Mouse (Mus musculus) kidney, postnatal 36 days (tissue): ENCODE data around the gene Rbm33.
A peak's percentile ranks its signal among the peaks of the same experiment; 100 is the strongest.

Experiments used
- DNase-seq, 2 experiments: peaks; one replicate each; pipeline ENCODE4 v3.0.0; 2021 to 2022; ENCODE audit warnings: mixed read lengths in 2 of 2

Rbm33 gene

DNA sequence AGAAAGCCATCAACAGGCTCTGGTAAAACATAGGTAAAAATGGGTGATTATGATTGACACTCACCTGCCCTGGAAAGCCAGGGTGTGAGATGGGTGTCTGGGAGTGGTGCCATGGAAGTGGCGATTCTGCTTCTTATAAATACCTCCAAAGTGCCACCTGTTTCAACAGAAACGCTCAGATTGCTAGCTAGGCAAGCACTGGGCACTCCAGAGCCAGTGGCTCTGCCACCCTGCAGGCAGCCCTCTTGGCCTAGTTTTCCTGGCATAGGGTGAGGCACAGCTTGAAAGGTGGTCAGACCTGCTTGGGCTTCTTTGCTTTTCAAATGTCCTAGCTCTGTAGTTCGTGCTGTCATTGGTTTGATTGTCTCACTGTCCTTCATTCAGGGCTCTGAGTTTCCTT is 97.2 kb downstream of the Rbm33 start:
- DNase-seq = no peak

GRCm38 (mm10) chr5:28416029-28416428 is 99.1 kb downstream of the Rbm33 start:
- no peak for DNase-seq

DNA sequence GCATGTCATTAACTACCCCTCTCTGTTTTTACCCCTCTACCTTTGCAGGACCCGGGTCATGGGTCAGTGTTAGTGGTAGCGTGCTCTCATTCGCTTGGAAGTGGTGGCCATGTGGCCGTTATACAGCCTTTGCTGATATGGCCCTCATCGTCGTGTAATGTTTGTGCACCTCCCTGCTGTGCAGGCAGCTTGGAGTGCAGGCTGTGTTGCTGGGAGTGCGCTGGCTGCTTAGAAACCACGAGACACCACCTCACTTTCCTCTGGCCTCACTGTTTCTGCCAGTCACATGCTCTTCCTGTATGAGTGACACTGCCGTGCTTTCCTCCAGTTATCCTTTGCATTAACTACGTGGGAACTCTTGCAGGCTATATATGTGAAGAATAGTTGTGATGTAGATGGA is 101.8 kb downstream of the Rbm33 start:
- DNase-seq = no peak

GRCm38 (mm10) chr5:28419640-28420265 is 102.8 kb downstream of the Rbm33 start:
- peak in 1 of 2 experiments; percentile 28 for DNase-seq

DNA sequence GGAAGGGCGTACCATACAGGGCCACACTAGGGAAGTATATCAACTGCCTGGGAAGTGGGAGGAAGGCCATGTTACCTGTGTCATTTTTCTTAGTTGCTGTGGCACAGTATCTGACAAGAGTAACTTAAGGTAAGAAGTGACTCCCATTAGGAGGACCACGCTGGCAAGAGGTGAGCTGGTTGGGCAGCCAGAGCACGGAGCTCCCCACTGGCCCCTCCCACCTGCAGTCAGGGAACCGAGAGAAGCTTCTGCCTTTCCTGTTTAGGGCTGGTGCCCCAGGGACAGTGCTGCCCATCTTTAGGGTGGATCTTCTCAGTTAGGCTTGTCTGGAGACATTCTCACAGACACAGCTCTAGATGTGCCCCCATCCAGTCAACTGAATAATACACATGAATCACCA is 106.9 kb downstream of the Rbm33 start:
- DNase-seq = no peak

GRCm38 (mm10) chr5:28425926-28426325 is 109.0 kb downstream of the Rbm33 start:
- DNase-seq = no peak

GRCm38 (mm10) chr5:28450126-28450890 is 133.4 kb downstream of the Rbm33 start:
- no peak for DNase-seq

- DNase-seq = peak; percentile 64 to 88
These were observed 134.2 kb downstream of the Rbm33 start for GRCm38 (mm10) chr5:28451053-28451638.

GRCm38 (mm10) chr5:28453086-28453485 is 136.2 kb downstream of the Rbm33 start:
- no peak for DNase-seq

DNA sequence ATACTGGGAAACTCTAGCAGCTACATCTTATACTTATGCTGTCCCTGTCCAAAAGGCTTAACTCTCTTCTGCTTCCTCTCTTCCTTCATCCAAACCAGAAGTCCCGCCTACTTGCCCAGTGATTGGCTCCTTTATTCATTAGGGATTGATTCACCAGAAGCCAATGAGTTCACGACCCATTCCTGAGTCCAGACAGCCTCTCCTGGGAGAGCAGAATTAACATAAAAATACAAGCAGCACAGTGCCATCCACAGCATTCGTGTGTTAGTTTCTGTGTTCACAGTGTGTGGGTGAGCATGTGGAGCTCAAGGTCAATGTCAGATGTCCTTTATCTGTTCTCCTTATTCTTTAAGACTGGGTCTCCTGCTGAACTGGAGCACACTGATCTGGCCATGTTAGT is 136.6 kb downstream of the Rbm33 start:
- no peak for DNase-seq

GRCm38 (mm10) chr5:28454546-28454945 is 137.6 kb downstream of the Rbm33 start:
- DNase-seq = no peak

GRCm38 (mm10) chr5:28455721-28456120 is 138.8 kb downstream of the Rbm33 start:
- no peak for DNase-seq

DNA sequence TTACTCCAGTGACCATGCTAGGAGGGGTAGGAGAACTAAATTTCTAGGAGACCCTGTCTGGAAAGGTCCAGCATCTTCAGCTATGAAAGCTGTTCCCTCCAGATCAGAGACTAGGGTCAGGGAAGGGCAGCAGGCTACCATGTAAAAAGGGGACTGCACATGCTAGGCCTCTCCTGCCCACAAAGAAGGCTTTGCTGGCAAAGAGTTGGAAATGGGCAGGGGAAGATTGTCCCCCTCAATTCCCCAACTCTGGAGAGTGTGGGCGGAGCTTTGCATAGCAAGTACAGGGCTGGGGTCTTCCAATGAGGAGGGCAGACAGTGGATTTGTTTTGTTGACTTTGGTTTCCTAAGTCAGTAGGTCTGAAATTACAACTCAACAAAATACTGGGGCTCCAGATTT is 139.4 kb downstream of the Rbm33 start:
- no peak for DNase-seq

DNA sequence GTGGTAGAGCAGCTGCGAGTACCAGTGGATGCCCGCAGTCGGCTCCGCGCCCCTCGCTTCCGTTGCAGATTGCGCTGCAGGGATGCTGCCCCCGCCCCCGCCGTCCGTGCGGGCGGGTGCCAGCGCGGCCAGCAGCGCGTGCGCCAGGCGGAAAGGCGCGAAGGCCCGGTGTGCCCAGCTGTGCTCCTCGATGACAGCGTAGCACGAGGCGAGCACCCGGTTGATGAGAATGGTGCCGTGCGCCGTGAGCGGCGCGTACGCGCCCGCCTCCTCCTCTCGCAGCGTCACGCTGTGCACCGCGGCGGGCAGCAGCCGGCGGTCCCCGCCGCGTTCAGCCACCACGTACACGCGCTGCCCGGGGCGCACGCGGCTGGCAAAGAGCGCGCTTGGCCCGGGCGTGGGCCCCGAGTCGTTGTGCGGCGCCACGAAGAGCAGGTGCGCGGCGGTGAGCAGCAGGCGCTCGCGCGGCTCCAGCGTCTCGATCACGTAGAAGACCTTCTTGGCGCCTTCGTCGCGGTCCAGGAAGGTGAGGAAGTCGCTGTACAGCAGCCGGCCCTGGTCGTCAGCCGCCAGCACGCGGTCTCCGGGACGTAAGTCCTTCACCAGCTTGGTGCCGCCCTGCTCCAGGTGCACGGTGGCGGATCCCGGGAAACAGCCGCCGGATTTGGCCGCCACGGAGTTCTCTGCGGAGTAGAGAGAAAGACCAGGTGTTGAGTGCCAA is 141.2 kb downstream of the Rbm33 start:
- peak in 1 of 2 experiments; percentile 15 for DNase-seq

- peak in 1 of 2 experiments; percentile 5 for DNase-seq
These were observed 141.9 kb downstream of the Rbm33 start for GRCm38 (mm10) chr5:28458821-28459240.

- DNase-seq = no peak
These were observed 142.7 kb downstream of the Rbm33 start for GRCm38 (mm10) chr5:28459456-28460225.

DNA sequence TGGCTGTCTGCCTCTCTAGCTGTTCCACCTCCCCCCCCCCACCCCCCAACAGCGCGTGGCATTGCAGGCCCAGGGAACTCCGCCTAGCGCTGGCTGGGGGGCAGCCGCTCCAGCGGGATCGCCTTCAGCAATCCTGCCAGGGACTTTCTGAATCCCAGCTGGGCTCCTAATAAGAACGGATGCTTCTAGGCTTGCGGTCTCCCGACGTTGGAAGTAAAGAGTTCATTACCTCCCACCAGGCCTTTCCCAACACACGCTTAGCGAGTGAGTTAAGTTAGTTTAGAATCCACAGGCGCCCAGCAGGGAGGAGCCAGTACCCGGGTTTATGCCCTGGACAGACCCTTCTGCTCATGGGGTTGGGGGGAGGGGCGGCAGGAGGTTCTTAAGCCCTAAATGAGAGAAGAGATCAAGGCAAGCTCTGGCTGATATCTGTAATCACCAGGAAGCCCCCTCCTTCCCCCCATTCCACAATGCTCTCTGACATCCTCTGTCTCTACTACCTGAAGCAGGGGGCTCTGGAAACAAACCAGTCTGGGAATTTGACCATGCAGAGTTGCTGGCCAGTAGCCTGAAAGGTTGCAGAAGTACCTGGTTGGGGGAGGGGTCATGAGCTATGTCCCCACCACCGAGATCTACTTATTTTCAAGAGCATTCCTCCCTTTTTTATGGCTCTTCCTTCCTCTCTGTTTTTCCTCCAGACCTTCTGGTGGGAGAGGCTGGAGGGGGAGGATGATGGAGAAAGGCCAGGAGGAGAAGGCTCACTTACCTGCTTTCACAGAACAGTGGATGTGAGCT is 143.8 kb downstream of the Rbm33 start:
- no peak for DNase-seq

DNA sequence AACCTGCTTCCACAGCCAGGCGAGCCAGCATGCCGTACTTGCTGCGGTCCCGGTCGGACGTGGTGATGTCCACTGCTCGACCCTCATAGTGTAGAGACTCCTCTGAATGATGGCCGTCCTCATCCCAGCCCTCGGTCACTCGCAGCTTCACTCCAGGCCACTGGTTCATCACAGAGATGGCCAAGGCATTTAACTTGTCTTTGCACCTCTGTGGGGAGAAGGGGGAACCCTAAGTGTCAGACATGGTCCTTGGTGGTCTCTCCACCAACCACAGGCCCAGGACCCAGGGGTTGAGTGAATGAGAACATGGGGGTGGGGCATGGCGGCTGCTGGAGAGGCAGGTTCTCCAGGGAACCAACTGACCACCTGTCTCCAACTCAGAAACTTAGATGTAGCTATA is 144.5 kb downstream of the Rbm33 start:
- no peak for DNase-seq

DNA sequence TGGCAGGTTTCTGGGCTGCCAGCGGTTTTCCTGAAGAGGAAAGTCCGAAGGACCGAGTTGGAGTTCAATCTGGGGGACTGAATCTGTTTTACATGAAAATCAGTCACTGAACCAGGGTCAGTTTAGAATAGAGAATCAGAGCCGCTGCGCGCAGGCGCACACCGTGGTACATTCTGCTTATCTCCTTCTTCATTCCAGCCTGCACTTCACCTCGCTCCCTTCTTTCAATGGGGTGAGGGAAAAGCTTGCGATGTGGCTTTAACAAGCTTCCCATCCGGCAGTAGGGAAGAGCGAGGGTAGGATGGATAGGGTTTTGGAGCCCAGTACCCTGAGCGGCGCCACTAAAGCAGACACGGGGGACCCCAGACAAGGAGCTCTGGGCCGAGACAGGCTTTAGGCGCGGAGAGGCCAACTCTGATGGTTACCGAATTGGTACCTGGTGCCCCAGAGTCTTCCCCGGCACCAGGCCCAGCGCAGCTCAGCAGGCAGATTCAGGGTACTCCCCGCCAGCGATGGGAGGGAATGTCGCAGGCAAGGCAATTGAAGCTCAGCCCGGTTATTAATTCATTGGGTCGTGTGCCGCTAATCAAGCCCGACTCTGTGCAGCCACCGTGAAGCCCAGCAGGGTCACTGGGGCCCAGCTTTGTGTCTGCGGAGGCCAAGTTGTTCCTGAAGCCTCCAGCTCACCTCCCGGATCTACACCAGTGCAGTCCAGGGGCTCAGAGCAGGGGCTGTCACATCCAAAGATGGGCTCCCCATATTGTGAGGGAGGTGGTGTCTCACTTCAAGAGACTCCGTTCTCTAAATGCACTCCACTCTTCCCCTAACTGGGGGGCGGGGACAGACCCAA is 146.0 kb downstream of the Rbm33 start:
- peak; percentile 31 to 43 for DNase-seq

DNA sequence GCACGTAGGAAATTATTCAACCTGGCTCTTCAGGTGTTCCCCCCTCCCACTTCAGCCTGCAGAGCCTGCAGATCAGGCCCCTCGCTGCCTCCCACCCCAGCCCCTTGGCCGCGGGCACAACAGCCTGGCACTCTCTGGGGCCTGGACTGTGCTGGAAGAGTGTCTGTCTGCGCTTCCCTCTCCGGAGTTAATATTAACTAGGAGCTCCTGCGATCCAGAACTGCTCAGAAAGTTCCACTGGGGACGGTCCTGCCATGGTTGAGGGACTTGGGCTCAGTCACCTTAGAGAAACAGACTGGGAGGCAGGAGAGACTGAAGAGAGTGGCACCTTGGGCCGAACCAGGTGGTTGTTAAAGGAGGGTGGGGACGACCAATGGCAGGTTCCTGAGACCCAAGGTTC is 146.7 kb downstream of the Rbm33 start:
- DNase-seq = peak; percentile 73 to 86
